Mouse (Mus musculus) stomach, postnatal 0 days (tissue): ENCODE data around the gene Retreg3. TPM values are rescaled to one million over a fixed set of nuclear protein-coding genes. Genes with fewer than 3 reads are reported as not detected.
"Not testable (repeated sequence)": the region's sequence is repeated elsewhere in the genome, so short reads cannot be mapped to it uniquely, and the experiment has no call there.

Experiments
- ATAC-seq: fragments of 200-750 bp; cut with Nextera tagmentation; 2 replicates; pipeline ENCODE4 v1.8.0; 2017; ENCODE audit not compliant: low FRiP score, low TSS enrichment
- DNase-seq: peaks from one replicate; pipeline ENCODE4 v3.0.0-alpha.2; 2016; ENCODE audit warnings: low spot score
- H3K27ac ChIP-seq: fragments of 300-500 bp; sonication (generic); replicated peaks from 2 replicates; pipeline ENCODE4 v1.5.1; 2014; ENCODE audit warnings: mild to moderate bottlenecking, control low read depth
- H3K27me3 ChIP-seq: fragments of 300-500 bp; sonication (generic); 2 replicates; pipeline ENCODE4 v1.6.1; 2014; ENCODE audit warnings: low read length; ENCODE audit not compliant: control insufficient read depth, insufficient read depth
- H3K36me3 ChIP-seq: fragments of 300-500 bp; sonication (generic); 2 replicates; pipeline ENCODE4 v1.6.1; 2014; ENCODE audit warnings: low read length, mixed read lengths; ENCODE audit not compliant: control insufficient read depth, insufficient read depth
- H3K4me1 ChIP-seq: fragments of 300-500 bp; sonication (generic); replicated peaks from 2 replicates; pipeline ENCODE4 v1.6.1; 2014; ENCODE audit warnings: antibody characterized with exemption; ENCODE audit not compliant: control insufficient read depth, insufficient read depth
- H3K4me2 ChIP-seq: fragments of 300-500 bp; sonication (generic); replicated peaks from 2 replicates; pipeline ENCODE4 v1.6.1; 2014; ENCODE audit warnings: low read depth, mild to moderate bottlenecking, control low read depth, moderate library complexity
- H3K4me3 ChIP-seq: fragments of 300-500 bp; sonication (generic); 2 replicates; pipeline ENCODE4 v1.5.1; 2014; ENCODE audit warnings: low read depth, low read length, control low read depth
- H3K9ac ChIP-seq: fragments of 300-500 bp; sonication (generic); 2 replicates; pipeline ENCODE4 v1.6.1; 2014; ENCODE audit warnings: mild to moderate bottlenecking, low read length, control low read depth, mixed read lengths
- H3K9me3 ChIP-seq: fragments of 300-500 bp; sonication (generic); 2 replicates; pipeline ENCODE4 v1.6.1; 2016; ENCODE audit warnings: low read length; ENCODE audit not compliant: control insufficient read depth
- CTCF ChIP-seq: IDR thresholded peaks from 2 replicates; pipeline ENCODE4 v1.5.1; 2016; ENCODE audit warnings: antibody characterized with exemption, low read depth, mild to moderate bottlenecking, moderate library complexity
- EP300 ChIP-seq: optimal IDR thresholded peaks from 2 replicates; pipeline ENCODE3; 2016; ENCODE audit warnings: antibody characterized with exemption
- WGBS: fragments of 180-500 bp; shearing (Covaris S2); extraction: QIAGEN DNeasy Blood & Tissue Kit; methylation state at CpG from one replicate; pipeline ENCODE4 v1.1.7; 2014; 5-methylcytosine and 5-hydroxymethylcytosine counted together
- polyA plus RNA-seq: library from polyadenylated mRNA; unstranded; fragments of >200 nt; fragmentation: Nextera tagmentation; extraction: Ambion mirVana; gene quantifications from 2 replicates; pipeline ENCODE4 v1.2.1, GENCODE M21; 2015

The Retreg3 gene
- polyA plus RNA-seq, 1 experiment from 2014 or later = 16.1 TPM

DNA sequence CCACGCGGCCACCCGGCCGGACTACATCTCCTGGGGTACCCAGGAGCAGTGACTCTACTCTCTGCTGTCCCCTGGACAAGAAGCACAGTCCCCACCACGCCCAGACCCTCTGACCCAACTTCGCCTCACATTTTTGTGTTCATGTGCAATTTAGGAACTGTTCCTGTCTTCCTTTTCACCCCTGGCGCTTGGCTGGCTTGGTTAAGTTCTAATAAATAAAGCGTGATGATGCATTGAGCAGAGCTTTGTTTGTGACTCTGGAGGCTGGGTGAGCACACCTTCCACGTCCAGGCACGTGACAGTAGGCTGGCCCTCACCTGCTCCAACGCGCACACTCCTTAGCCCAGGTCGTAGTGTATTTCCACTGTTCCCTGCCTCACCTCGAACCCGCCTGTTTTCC lies 41.9 kb upstream of the Retreg3 start:
- Histone ChIP-seq H3K9me3 (no peaks in the 10 kb centered on the region), H3K27me3 (no peaks in the 10 kb centered on the region), H3K27ac (0 out of 2 replicates have a peak overlapping the region, but pooled peaks have one; percentile 4), H3K4me3 (no peak overlapping the region), H3K4me1 (no peaks in the 10 kb centered on the region; the same call in 1 of the 2 replicates), H3K36me3 (peaks cover 33% of the 10 kb centered on the region), H3K4me2 (no peak overlapping the region), H3K9ac (no peak overlapping the region)
- WGBS = 80% methylated on average over 15 of the region's 15 CpGs
- TF ChIP-seq CTCF = no peak
- no peak for TF ChIP-seq EP300
- no peak for DNase-seq
- ATAC-seq = no peak

DNA sequence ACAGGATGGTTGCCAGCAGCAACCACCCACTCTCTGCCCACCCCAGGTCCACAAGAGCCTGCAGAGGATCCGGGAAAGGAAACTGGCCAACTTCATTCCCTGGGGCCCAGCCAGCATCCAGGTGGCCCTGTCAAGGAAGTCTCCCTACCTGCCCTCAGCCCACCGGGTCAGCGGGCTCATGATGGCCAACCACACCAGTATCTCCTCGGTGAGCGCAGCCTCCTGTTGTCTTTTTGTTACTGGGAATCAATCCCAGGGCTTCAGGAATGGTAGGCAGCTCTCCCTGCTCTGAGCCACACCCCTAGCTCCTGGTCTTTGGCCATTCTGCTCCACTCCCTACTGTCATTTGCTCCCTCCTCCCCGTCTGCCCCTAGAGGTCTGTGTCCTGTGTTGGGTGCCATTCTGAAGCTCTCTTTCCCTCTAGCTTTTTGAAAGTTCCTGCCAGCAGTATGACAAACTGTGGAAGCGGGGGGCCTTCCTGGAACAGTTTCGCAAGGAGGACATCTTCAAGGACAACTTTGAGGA lies 41.4 kb upstream of the Retreg3 start:
- WGBS = 81% methylated on average over 7 of the region's 8 CpGs
- H3K27me3 ChIP-seq, DNase-seq: not testable (repeated sequence)

GRCm38 (mm10) chr11:101160151-101160550 lies 40.5 kb upstream of the Retreg3 start:
- H3K27ac ChIP-seq, DNase-seq, ATAC-seq, H3K9ac ChIP-seq, H3K4me2 ChIP-seq, H3K4me1 ChIP-seq, H3K4me3 ChIP-seq, H3K27me3 ChIP-seq, H3K9me3 ChIP-seq: not testable (repeated sequence)
- WGBS = 75% methylated on average over 8 of the region's 10 CpGs
- H3K36me3 ChIP-seq = peaks cover 23% of the 10 kb centered on the region

More for the DNA sequence above, 41.4 kb upstream of the Retreg3 start:
- not testable (repeated sequence) for H3K9ac ChIP-seq, H3K9me3 ChIP-seq, H3K4me1 ChIP-seq, H3K4me3 ChIP-seq, H3K27ac ChIP-seq, ATAC-seq, H3K4me2 ChIP-seq
- peaks cover 28% of the 10 kb centered on the region for H3K36me3 ChIP-seq

- Histone ChIP-seq H3K9me3 (no peaks in the 10 kb centered on the region), H3K4me1 (no peaks in the 10 kb centered on the region; the same call in 1 of the 2 replicates), H3K27me3 (no peaks in the 10 kb centered on the region), H3K36me3 (no peaks in the 10 kb centered on the region), H3K4me2 (peak within 1 kb of the TSS; percentile 66), H3K27ac (peak within 1 kb of the TSS; percentile 67), H3K9ac (peak within 1 kb of the TSS; percentile 65), H3K4me3 (peak within 1 kb of the TSS; percentile 33)
- DNase-seq (peak; percentile 39), ATAC-seq (peak; percentile 57; the same call in 1 of the 2 replicates)
- 3% methylated on average over 36 of the region's 36 CpGs for WGBS
- no peak for TF ChIP-seq EP300
- peak; percentile 9; the same call in 1 of the 2 replicates for TF ChIP-seq CTCF
These were observed 36.2 kb upstream of the Retreg3 start, which contains the start of gene Tubg2 for GRCm38 (mm10) chr11:101155728-101156371. Gene Tubg2, plus strand, starts transcription at chr11:101155907.

DNA sequence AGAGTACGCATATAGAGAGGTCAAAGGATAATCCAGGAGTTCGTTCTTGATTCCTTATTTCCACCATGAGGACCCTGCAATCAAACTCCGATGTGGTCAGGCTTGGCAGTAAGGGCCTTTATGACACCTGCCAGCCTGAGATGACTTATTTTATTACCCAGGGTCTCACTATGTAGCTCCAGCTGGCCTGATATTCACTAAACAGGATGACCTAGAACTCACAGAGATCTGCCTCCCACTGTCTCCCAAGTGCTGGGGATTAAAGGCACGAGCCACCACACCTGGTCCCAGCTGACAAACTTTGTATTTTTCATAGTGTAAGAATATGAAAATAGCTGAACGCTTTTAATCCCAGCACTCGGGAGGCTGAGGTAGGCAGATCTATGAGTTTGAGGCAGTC lies 35.5 kb upstream of the Retreg3 start:
- no peak overlapping the region for H3K4me3 ChIP-seq
- H3K27ac ChIP-seq = no peak overlapping the region
- ATAC-seq (no peak), DNase-seq (no peak)
- no peaks in the 10 kb centered on the region; the same call in 1 of the 2 replicates for H3K4me1 ChIP-seq
- no peaks in the 10 kb centered on the region for H3K27me3 ChIP-seq
- H3K36me3 ChIP-seq = no peaks in the 10 kb centered on the region
- no peak overlapping the region for H3K9ac ChIP-seq
- H3K4me2 ChIP-seq = no peak overlapping the region
- TF ChIP-seq CTCF (no peak), EP300 (no peak)
- 65% methylated on average over 6 of the region's 6 CpGs for WGBS
- no peaks in the 10 kb centered on the region for H3K9me3 ChIP-seq

- Histone ChIP-seq H3K4me3 (no peak overlapping the region), H3K27ac (no peak overlapping the region), H3K9ac (no peak overlapping the region), H3K27me3 (no peaks in the 10 kb centered on the region), H3K4me2 (no peak overlapping the region), H3K4me1 (no peaks in the 10 kb centered on the region; the same call in 1 of the 2 replicates), H3K9me3 (no peaks in the 10 kb centered on the region), H3K36me3 (no peaks in the 10 kb centered on the region)
- ATAC-seq (no peak), DNase-seq (no peak)
- TF ChIP-seq EP300 (no peak), CTCF (no peak)
These were observed 35.0 kb upstream of the Retreg3 start for GRCm38 (mm10) chr11:101154648-101155047.
